Mouse (Mus musculus): Measurements from ENCODE around the gene Rbfox1.

- no peak for TF ChIP-seq POLR2A (IDR thresholded peaks at IDR 0.05; ENCODE audit: insufficient read depth, low read depth, low read length)
- TF ChIP-seq CTCF (IDR thresholded peaks at IDR 0.05; ENCODE audit: insufficient read depth, low read depth, low read length): no peak
Measured at GRCm38 (mm10) chr16:7038639-7039260, 1153.6 kb downstream of the Rbfox1 start.

Measured in olfactory bulb, adult 2 months (tissue).